Mouse (Mus musculus): Measurements from ENCODE around the gene Dok3.

DNA sequence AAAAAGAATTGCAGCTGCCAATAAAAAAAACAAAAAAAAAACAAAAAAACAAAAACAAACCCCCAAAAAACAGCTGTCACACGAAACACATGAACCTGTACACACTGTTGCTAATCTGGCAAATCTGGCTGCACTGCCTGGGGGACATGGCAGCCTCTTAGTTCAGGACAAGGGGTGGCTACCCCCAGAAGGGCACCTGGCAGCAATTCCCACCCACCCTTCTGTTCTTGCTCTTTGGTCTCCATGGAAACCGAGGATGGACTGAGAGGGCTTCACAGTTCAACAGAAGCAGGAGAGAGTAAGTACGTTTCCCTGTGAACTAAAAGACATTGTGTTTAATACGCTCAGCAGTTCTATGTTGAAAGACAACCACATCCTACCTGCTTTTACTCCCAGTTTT lies 33.4 kb downstream of the Dok3 start:
- TF ChIP-seq CTCF (IDR thresholded peaks at IDR 0.05; ENCODE audit: extremely low read depth, insufficient read length, insufficient replicate concordance, low read depth, low read length) = no peak
- no peak for TF ChIP-seq POLR2A (IDR thresholded peaks at IDR 0.05; ENCODE audit: low read depth, low read length)
